Mouse (Mus musculus): ENCODE measurements around the gene Tmem254a.
"Not testable (repeated sequence)": the region's sequence is repeated elsewhere in the genome, so short reads cannot be mapped to it uniquely, and the experiment has no call there.

Tmem254a gene

DNA sequence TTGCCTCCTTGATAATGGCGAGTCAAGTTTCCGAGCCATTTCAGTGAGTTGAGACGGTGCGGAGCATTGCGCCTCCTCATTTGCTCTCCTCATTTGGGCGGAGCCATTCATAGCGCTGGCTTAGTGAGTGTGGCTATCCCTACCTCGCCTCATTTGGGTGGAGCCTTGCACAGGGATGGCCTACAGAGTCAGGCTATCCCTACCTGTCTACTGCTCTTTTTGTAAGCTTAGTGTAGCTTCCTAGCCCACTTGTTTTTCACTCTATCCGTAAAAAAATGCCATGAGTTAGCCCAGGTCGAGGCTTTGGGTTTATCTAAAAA, at the start of gene Tmem254a:
Tmem254a (minus strand) TSS at position 111 of the 320 bp plus-strand sequence.
- DNase-seq (ENCODE audit: low spot score in 2 of 2) = not testable (repeated sequence)

- DNase-seq (ENCODE audit: low spot score in 2 of 2) = not testable (repeated sequence)
Observed at GRCm38 (mm10) chr14:25957861-25958260, 30.4 kb upstream of the Tmem254a start.

DNA sequence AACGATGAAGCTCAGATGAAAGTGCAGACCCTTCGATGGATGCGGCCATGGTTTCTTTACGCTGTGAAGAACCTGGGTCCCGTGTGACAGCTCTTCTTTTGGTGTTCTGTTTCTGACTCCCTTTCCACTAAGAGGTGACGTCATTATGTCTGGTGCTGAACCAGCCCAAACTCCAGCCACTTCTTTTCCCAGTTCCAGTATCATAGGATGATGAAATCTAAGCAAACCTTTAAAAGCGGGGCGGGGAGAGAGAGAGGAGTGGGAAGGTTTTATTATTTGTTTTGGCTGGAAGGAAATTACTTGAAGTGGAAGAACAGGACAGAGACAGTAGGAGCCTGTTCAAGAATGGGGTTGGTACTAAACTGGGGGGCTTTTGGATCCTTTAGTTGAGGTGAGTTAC, 10.5 kb upstream of the Tmem254a start, which contains the start of gene Cphx1:
Cphx1 (plus strand) TSS at position 301 of the 400 bp plus-strand sequence.
- DNase-seq (ENCODE audit: low spot score in 2 of 2) = not testable (repeated sequence)

DNA sequence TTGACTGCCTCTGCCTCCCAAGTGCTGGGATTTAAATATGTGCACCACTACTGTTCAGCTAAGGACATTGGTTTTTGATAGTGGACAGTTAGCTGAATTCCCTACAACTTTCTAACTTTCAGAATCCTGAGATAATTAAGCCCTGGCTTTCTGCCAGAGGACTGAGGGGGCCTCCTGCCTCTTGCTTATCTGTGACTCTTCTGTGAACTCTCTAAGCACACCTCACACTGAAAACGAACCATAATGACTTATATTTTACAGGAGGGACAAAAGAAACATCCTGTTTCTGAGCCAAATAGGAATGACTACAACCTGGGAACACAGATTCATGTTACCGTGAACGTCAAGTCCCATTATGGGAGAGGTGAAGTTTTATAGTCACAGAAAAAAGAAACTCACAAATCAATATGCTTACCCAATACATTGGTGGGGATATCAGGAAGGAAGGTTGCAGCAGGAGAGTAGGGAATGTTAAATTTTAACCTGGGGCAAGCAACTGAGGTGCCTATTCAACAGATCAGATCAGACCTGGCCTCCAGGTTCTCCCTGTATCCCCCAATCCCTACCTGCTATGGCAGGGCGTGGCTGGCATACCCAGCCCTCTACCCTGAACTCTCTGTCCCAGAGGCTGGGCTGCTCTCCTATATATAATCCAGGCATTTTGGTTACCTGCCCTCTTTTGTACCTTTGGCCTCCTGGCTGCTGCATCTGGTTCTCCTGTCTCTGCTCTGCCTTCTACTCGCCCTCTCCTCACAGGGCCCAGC, 9.6 kb upstream of the Tmem254a start:
- not testable (repeated sequence) for DNase-seq (ENCODE audit: low spot score in 2 of 2)

DNA sequence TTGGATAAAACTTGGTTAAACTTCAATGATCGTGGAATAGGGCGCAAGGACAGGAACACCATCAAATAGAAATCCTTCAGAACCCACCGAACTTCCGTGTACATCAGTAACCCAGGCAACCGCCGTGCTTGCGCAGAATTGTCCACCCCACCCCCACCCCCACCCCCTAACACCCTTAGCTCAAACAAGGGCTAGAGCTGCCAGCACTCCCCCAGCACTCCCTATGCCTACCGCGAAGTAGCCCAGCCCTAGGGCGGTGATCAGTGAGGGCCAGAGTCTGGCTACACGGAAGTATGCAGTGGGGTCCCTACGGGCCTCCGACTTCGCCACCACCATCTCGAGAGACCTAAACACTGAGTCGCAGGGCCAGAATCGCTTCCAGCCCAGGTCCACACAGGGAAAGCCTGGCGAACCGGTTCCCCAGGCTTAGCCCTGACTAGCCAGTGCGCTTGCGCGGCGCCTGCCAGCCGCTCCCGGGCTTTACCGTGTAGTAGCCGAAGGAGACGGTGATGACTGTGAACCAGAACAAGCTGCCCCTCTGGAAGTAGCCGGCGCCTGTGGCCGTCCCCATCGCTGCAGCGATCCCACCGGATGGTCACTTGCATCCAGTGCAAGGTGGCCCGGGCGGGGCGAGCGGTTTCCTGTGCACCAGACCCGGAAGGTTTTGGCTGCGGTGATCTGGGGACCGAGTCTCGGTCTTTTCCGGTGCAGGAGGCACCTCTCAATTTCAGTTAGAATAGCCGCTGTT, 484 bp downstream of the Tmem254a start:
- not testable (repeated sequence) for DNase-seq (ENCODE audit: low spot score in 2 of 2)

DNA sequence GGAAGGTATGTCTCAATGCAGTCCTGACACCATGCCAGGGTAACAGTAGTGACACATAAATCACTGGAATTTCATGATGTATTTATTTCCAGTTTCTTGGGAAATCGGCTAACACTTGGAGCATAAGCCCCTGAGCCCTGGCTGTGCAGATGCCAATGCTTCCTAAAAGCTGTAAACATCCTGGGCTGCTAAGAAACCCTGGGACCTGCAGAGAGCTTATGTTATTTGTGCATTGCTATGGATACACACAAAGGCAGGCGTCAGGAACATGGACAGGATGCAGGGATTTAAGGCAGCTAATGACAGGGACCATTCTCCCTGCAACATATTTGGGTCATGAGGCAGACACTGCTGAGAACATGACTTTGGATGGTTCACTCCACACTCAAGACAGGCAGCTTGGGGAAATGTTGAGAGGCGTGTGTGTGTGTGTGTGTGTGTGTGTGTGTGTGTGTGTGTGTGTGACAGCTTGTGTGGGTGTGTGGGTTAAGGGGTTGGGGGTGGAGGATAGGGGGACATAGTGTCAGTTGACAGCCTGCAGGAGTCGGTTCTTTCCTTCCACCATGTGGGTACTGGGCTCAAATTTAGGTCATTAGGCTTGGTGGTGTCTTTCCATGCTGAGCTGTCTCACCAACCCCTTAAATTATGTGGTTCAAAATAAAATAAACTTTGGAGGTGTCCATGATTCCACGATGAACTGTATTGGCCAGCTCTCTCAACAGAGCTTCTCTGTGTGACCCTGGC, 8.9 kb downstream of the Tmem254a start:
- not testable (repeated sequence) for DNase-seq (ENCODE audit: low spot score in 2 of 2)

DNA sequence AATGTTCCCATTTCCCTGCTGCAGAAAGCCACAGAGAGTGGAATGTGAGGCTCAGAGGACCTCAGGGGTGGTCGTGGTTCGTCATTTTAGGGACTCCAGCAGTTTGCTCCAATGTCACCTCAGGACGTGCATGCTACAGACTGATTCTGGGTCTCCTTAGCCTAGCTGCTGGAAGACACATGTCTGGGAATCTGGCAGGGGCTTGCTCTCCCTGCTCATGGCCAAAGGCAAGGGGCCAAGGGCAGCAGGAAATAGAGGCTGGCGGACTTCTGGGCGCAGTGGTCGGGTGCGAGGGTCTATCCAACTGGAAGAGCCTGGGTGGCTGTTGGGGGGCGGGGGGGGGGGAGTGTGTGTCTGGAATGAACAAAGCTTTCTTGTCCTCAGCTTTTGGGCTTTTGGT, 18.5 kb downstream of the Tmem254a start:
- not testable (repeated sequence) for DNase-seq (ENCODE audit: low spot score in 2 of 2)

- not testable (repeated sequence) for DNase-seq (ENCODE audit: low spot score in 2 of 2)
Observed at GRCm38 (mm10) chr14:25907272-25907671, 20.2 kb downstream of the Tmem254a start.

- DNase-seq (ENCODE audit: low spot score in 2 of 2) = not testable (repeated sequence)
Observed at GRCm38 (mm10) chr14:25905243-25905642, 22.2 kb downstream of the Tmem254a start.

- not testable (repeated sequence) for DNase-seq (ENCODE audit: low spot score in 2 of 2)
Observed at GRCm38 (mm10) chr14:25903000-25903399, 24.5 kb downstream of the Tmem254a start, which contains the start of gene Plac9a. Gene Plac9a, minus strand, starts transcription at chr14:25903100.

- not testable (repeated sequence) for DNase-seq (ENCODE audit: low spot score in 2 of 2)
Observed at GRCm38 (mm10) chr14:25895686-25896085, 31.8 kb downstream of the Tmem254a start.

DNA sequence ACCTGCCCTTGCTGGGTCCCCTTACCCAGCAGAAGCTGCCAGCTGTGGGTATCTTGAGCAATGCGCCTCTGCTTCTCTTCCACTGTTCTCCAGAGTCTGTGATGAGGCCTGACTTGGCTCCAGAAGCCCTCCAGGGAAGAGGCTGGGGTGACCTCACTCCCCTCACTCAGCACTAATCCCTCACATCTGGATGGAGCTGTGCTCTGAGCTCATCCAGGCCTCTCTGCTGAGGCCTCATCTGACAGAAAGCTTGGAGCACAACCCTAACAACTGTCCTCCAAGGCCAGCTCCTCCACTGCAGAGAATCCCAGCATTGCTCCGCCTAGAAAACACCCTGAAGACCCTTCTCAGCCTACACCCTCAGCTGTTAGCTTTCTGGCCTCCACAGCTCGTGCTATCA, 32.9 kb downstream of the Tmem254a start:
- not testable (repeated sequence) for DNase-seq (ENCODE audit: low spot score in 2 of 2)

DNA sequence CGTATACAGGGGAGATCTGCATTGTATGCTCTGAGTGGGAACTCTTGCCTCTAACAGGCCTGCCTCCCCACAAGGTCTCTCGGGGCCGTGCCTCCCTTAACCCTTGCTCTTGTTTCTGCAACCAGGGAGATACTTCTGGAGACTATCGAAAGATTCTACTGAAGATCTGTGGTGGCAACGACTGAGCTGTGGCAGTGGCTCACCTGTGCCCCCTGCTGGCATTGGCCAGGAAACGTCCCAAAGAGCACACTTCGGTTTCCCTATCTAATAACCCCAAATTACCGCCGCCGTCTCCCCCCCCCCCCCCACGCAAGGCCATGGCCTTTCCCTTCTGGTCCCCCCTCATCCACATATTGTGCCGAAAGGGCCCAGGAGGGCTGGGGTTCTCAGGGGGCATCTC, 41.6 kb downstream of the Tmem254a start:
- DNase-seq (ENCODE audit: low spot score in 2 of 2) = not testable (repeated sequence)

DNA sequence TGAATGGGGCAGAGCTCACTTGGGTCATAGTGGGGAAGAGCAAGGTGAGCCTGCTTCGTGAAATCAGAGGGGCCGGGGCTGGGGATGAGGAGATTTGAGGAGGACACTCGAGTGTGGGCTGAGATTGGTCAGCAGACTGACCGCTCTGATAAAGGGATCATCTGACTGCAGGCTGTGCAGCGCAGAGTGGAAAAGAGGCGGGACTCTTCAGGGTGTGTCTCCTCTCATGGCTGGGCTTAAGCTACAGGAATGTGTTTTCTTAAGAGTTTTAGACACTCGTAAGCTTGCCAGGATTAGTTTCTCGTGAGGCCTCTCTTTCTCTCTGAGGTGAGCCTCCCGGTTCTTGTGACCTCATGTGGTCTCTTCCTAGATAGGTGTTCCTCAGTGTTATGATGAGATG, 45.7 kb downstream of the Tmem254a start:
- not testable (repeated sequence) for DNase-seq (ENCODE audit: low spot score in 2 of 2)

GRCm38 (mm10) chr14:25876640-25877039, 50.8 kb downstream of the Tmem254a start:
- DNase-seq (ENCODE audit: low spot score in 2 of 2) = not testable (repeated sequence)

All from urinary bladder, adult 18-20 months (tissue).